Mouse (Mus musculus): ENCODE results near the gene Gtpbp6.

DNA sequence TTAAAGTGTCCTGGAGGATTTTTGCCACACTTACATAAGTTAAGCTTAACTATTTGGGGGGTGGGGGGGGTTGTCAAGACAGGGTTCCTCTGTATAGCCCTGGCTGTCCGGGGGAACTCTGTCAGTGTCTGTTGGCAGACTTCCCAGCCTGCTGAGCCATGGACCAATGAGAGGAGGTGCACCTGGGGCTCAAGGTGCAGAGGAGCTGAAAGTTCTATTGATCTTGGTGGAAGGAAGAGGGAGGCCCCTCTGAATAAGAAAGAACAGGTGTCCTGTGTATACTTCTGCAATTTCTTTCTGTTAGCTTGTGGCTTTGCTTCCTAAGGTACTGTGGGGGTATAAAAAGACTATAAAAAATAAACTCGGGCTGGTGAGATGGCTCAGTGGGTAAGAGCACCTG, 16.5 kb downstream of the Gtpbp6 start:
- TF ChIP-seq CTCF (IDR thresholded peaks at IDR 0.05; ENCODE audit: control insufficient read depth, insufficient read depth, insufficient read length) (no peak), FOSL1 (IDR thresholded peaks at IDR 0.05; ENCODE audit: insufficient read depth, low read length, poor library complexity, severe bottlenecking) (no peak), MAX (IDR thresholded peaks at IDR 0.05) (no peak), USF1 (IDR thresholded peaks at IDR 0.05; ENCODE audit: low read depth) (no peak), MYOD1 (IDR thresholded peaks at IDR 0.05; ENCODE audit: control insufficient read depth, insufficient read length, low read depth) (no peak)

Data from C2C12 (cell line).